Mouse (Mus musculus): ENCODE data around the gene Tmem8.
"Not testable (repeated sequence)": the region's sequence is repeated elsewhere in the genome, so short reads cannot be mapped to it uniquely, and the experiment has no call there.

- TF ChIP-seq CTCF (IDR thresholded peaks at IDR 0.05; ENCODE audit: control insufficient read depth, insufficient read depth, insufficient replicate concordance, low read depth, low read length); POLR2A (IDR thresholded peaks at IDR 0.05; ENCODE audit: control insufficient read depth, low read depth, low read length): not testable (repeated sequence)
Measured at GRCm38 (mm10) chr17:26099316-26099715, 13.8 kb upstream of the Tmem8 start.
